ENCODE assay signal across 9 mouse cellular contexts in the genomic region with DNA sequence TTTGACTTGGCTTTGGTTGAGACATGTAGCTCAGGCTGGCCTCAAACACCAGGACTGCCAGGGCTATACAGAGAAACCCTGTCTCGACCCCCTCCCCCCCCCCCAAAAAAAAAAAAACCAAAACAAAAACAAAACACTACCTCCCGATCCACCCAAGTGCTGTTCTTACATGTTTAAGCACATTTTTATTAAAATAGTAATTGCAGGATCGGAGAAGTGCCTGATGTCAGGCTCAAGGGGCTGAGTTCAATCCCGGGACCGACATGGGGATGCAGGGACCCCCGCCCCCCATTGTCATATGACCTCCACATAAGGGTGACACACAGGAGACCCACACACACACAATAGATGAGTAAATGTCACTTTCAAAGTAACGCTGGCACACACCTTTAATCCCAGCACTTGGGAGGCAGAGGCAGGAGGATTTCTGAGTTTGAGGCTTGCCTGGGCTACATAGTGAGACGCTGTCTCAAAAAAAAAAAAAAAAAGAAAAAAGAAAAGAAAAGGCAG. TPM values are rescaled to one million over a fixed set of nuclear protein-coding genes. Genes with fewer than 3 reads are reported as not detected.
DNase-seq lines count a peak whose midpoint lies in the region; ATAC-seq and TF ChIP-seq lines count a peak whose summit lies in the region.
"Had no signal": no experiment of that assay in that cellular context is flagged by ENCODE, and none has a peak within 500 bp of the region (broad histone marks: within the 10 kb centered on the region; RNA-seq: fewer than 3 reads in every experiment).

No protein-coding gene starts in this region.

- H3K9ac ChIP-seq in kidney, embryonic 14.5 days (ENCODE audit: low read depth, low read length) = no peak overlapping the region
- no peak overlapping the region for H3K9ac ChIP-seq in hindbrain, postnatal 0 days (replicated peaks; ENCODE audit: low read length)
- no peak overlapping the region for H3K9ac ChIP-seq in midbrain, postnatal 0 days (replicated peaks; ENCODE audit: low read length, poor library complexity, severe bottlenecking)

- peaks cover 8% of the 10 kb centered on the region; the same call in 1 of the 2 replicates for H3K4me1 ChIP-seq in kidney, embryonic 14.5 days (ENCODE audit: control insufficient read depth, insufficient read depth, low read length)
- H3K4me1 ChIP-seq in cortical plate, adult 2 months (ENCODE audit: control insufficient read depth, insufficient read depth, low read length) = no peaks in the 10 kb centered on the region
- peaks cover 13% of the 10 kb centered on the region; the same call in 1 of the 2 replicates for H3K4me1 ChIP-seq in hindbrain, postnatal 0 days (ENCODE audit: insufficient read depth, low read length)
- H3K4me1 ChIP-seq in midbrain, postnatal 0 days (ENCODE audit: insufficient read depth, low read length) = peaks cover 15% of the 10 kb centered on the region

- peak overlapping the region; percentile 66 for H3K4me3 ChIP-seq in kidney, embryonic 14.5 days (ENCODE audit: low read length)
- H3K4me3 ChIP-seq in cortical plate, adult 2 months (ENCODE audit: insufficient read depth, low read length) = peak overlapping the region; percentile 59
- H3K4me3 ChIP-seq in hindbrain, postnatal 0 days (ENCODE audit: low read length) = peak overlapping the region; percentile 78
- H3K4me3 ChIP-seq in midbrain, postnatal 0 days (ENCODE audit: low read depth, low read length) = peak overlapping the region; percentile 63; the same call in 1 of the 2 replicates

- TF ChIP-seq POLR2A in cortical plate, adult 2 months (IDR thresholded peaks at IDR 0.05; ENCODE audit: extremely low read depth, insufficient read depth, low read length) = no peak

- peak overlapping the region; percentile 59 for H3K4me2 ChIP-seq in kidney, embryonic 14.5 days (replicated peaks; ENCODE audit: low read depth, low read length)
- H3K4me2 ChIP-seq in hindbrain, postnatal 0 days (ENCODE audit: low read depth, low read length) = peak overlapping the region; percentile 80
- H3K4me2 ChIP-seq in midbrain, postnatal 0 days (ENCODE audit: low read depth, low read length, poor library complexity, severe bottlenecking) = peak overlapping the region; percentile 73; the same call in 1 of the 2 replicates

- no peak for TF ChIP-seq CTCF in cortical plate, adult 2 months (IDR thresholded peaks at IDR 0.05; ENCODE audit: extremely low read depth, insufficient read depth, low read length)
- TF ChIP-seq CTCF in hindbrain, postnatal 0 days (IDR thresholded peaks at IDR 0.05; ENCODE audit: low read depth) = no peak
- no peak for TF ChIP-seq CTCF in midbrain, postnatal 0 days (IDR thresholded peaks at IDR 0.05)

- H3K9me3 ChIP-seq in kidney, embryonic 14.5 days (ENCODE audit: control insufficient read depth, low read length) = no peaks in the 10 kb centered on the region
- H3K9me3 ChIP-seq in hindbrain, postnatal 0 days (ENCODE audit: low read length) = no peaks in the 10 kb centered on the region
- H3K9me3 ChIP-seq in midbrain, postnatal 0 days (ENCODE audit: low read length) = no peaks in the 10 kb centered on the region

- H3K36me3 ChIP-seq in kidney, embryonic 14.5 days (ENCODE audit: control insufficient read depth, insufficient read depth, low read length) = peaks cover 22% of the 10 kb centered on the region
- peaks cover 17% of the 10 kb centered on the region for H3K36me3 ChIP-seq in hindbrain, postnatal 0 days (ENCODE audit: insufficient read depth, low read length)
- peaks cover 20% of the 10 kb centered on the region for H3K36me3 ChIP-seq in midbrain, postnatal 0 days (ENCODE audit: insufficient read depth, low read length)

- 80% methylated on average over 8 of the region's 8 CpGs for WGBS in kidney, embryonic 14.5 days
- WGBS in hindbrain, postnatal 0 days = 80% methylated on average over 8 of the region's 8 CpGs
- WGBS in midbrain, postnatal 0 days = 77% methylated on average over 8 of the region's 8 CpGs

- no peaks in the 10 kb centered on the region; the same call in 1 of the 2 replicates for H3K27me3 ChIP-seq in kidney, embryonic 14.5 days (ENCODE audit: control insufficient read depth, insufficient read depth, low read length)
- no peaks in the 10 kb centered on the region for H3K27me3 ChIP-seq in hindbrain, postnatal 0 days (ENCODE audit: insufficient read depth, low read length)
- H3K27me3 ChIP-seq in midbrain, postnatal 0 days (ENCODE audit: insufficient read depth, low read length) = 0 out of 2 replicates have a peak, but pooled peaks cover 3% of the 10 kb centered on the region

- no peak for DNase-seq in kidney, adult 18-20 months
- DNase-seq in hindbrain, postnatal 0 days (ENCODE audit: low spot score) = no peak
- no peak for DNase-seq in midbrain, postnatal 0 days (ENCODE audit: low spot score)
- DNase-seq in gastrocnemius, postnatal 14 days = no peak
- no peak for DNase-seq in gastrocnemius, postnatal 36 days

- intact Hi-C loops in gastrocnemius, postnatal 14 days (cut with DNase I; ENCODE audit: low total_unique reads) = no loop called here
- intact Hi-C loops in gastrocnemius, postnatal 36 days (cut with DNase I) = loop anchor here (10.0 kb wide), 1 partner anchor 511 kb away; a partner anchor contains a TSS

- peak overlapping the region; percentile 94; the same call in 1 of the 2 replicates for H3K27ac ChIP-seq in kidney, embryonic 14.5 days (ENCODE audit: low read depth, low read length)
- no peak overlapping the region for H3K27ac ChIP-seq in cortical plate, adult 2 months (ENCODE audit: insufficient read depth, low read length)
- peak overlapping the region; percentile 98; the same call in 1 of the 2 replicates for H3K27ac ChIP-seq in hindbrain, postnatal 0 days
- no peak overlapping the region; the same call in 1 of the 2 replicates for H3K27ac ChIP-seq in midbrain, postnatal 0 days (ENCODE audit: low read depth, low read length)

- ATAC-seq in kidney, embryonic 14.5 days (ENCODE audit: low FRiP score, low TSS enrichment) = no peak
- no peak for ATAC-seq in hindbrain, postnatal 0 days
- ATAC-seq in midbrain, postnatal 0 days (ENCODE audit: low FRiP score) = no peak
- no peak for ATAC-seq in erythroid progenitor cell, adult 5-6 weeks (replicated peaks; ENCODE audit: low FRiP score, poor library complexity, severe bottlenecking)

RNA-seq across cellular contexts. Expression of a gene that starts 0.8 kb away (rescaled TPM):
- 37.8 and 48.0 TPM in 2 replicates for polyA plus RNA-seq in kidney, embryonic 14.5 days (2014; fragmentation: Nextera tagmentation; extraction: Ambion mirVana)
- 137 and 148 TPM in 2 replicates for polyA plus RNA-seq in cortical plate, adult 2 months (2012; rRNA removed)
- total RNA-seq in hindbrain, postnatal 0 days (2014; rRNA removed) = 79.0 and 96.5 TPM in 2 replicates
- polyA plus RNA-seq in hindbrain, postnatal 0 days (2015; fragmentation: Nextera tagmentation; extraction: Ambion mirVana) = 85.9 and 90.0 TPM in 2 replicates
- 91.0 and 93.8 TPM in 2 replicates for total RNA-seq in midbrain, postnatal 0 days (2014; rRNA removed)
- polyA plus RNA-seq in midbrain, postnatal 0 days (2015; fragmentation: Nextera tagmentation; extraction: Ambion mirVana) = 103 and 114 TPM in 2 replicates
- 10 to 100 TPM; 12.9 to 13.2 TPM for total RNA-seq in gastrocnemius, postnatal 14 days (2021)
- total RNA-seq in gastrocnemius, postnatal 36 days (2021) = 10 to 100 TPM; 13.4 to 16.1 TPM
- 6.5 and 7.1 TPM in 2 replicates for total RNA-seq in erythroid progenitor cell, adult 5-6 weeks (2015; ENCODE audit: low replicate concordance)
- total RNA-seq in erythroid progenitor cell, adult 5-6 weeks (2017; ENCODE audit: low replicate concordance) = 3.0 and 5.4 TPM in 2 replicates

RNA-seq across cellular contexts. Expression of a gene that starts 6.3 kb away (rescaled TPM):
- 1.7 and 2.3 TPM in 2 replicates for polyA plus RNA-seq in kidney, embryonic 14.5 days (2014; fragmentation: Nextera tagmentation; extraction: Ambion mirVana)
- polyA plus RNA-seq in cortical plate, adult 2 months (2012; rRNA removed) = 3.3 and 4.0 TPM in 2 replicates
- 0.21 and 2.6 TPM in 2 replicates for total RNA-seq in hindbrain, postnatal 0 days (2014; rRNA removed)
- polyA plus RNA-seq in hindbrain, postnatal 0 days (2015; fragmentation: Nextera tagmentation; extraction: Ambion mirVana) = 0.46 and 0.87 TPM in 2 replicates
- total RNA-seq in midbrain, postnatal 0 days (2014; rRNA removed) = 0.44 and 1.3 TPM in 2 replicates
- 0.61 and 1.1 TPM in 2 replicates for polyA plus RNA-seq in midbrain, postnatal 0 days (2015; fragmentation: Nextera tagmentation; extraction: Ambion mirVana)
- total RNA-seq in gastrocnemius, postnatal 14 days (2021) = under 1 TPM in 1 of 2 experiments, not detected in 1; 0.14 TPM
- total RNA-seq in gastrocnemius, postnatal 36 days (2021) = under 1 TPM in 1 of 2 experiments, not detected in 1; 0.12 TPM
- total RNA-seq in erythroid progenitor cell, adult 5-6 weeks (2015; ENCODE audit: low replicate concordance) = not detected in 2 replicates
- total RNA-seq in erythroid progenitor cell, adult 5-6 weeks (2017; ENCODE audit: low replicate concordance) = not detected in 2 replicates

RNA-seq across cellular contexts. Expression of a gene that starts 6.5 kb away (rescaled TPM):
- 9.5 and 12.9 TPM in 2 replicates for polyA plus RNA-seq in kidney, embryonic 14.5 days (2014; fragmentation: Nextera tagmentation; extraction: Ambion mirVana)
- polyA plus RNA-seq in cortical plate, adult 2 months (2012; rRNA removed) = 7.4 and 8.6 TPM in 2 replicates
- 12.9 and 15.7 TPM in 2 replicates for total RNA-seq in hindbrain, postnatal 0 days (2014; rRNA removed)
- 4.3 TPM in 2 replicates for polyA plus RNA-seq in hindbrain, postnatal 0 days (2015; fragmentation: Nextera tagmentation; extraction: Ambion mirVana)
- 12.5 and 13.4 TPM in 2 replicates for total RNA-seq in midbrain, postnatal 0 days (2014; rRNA removed)
- polyA plus RNA-seq in midbrain, postnatal 0 days (2015; fragmentation: Nextera tagmentation; extraction: Ambion mirVana) = 7.4 and 8.0 TPM in 2 replicates
- total RNA-seq in gastrocnemius, postnatal 14 days (2021) = 1 to 10 TPM in 1 of 2 experiments, under 1 TPM in 1; 0.47 to 1.4 TPM
- 1 to 10 TPM; 4.1 to 5.0 TPM for total RNA-seq in gastrocnemius, postnatal 36 days (2021)
- total RNA-seq in erythroid progenitor cell, adult 5-6 weeks (2015; ENCODE audit: low replicate concordance) = not detected in 2 replicates
- not detected in 2 replicates for total RNA-seq in erythroid progenitor cell, adult 5-6 weeks (2017; ENCODE audit: low replicate concordance)
- total RNA-seq: granulocyte monocyte progenitor cell, adult 5-6 weeks had no signal

RNA-seq across cellular contexts. Expression of a gene that starts 46.0 kb away (rescaled TPM):
- polyA plus RNA-seq in kidney, embryonic 14.5 days (2014; fragmentation: Nextera tagmentation; extraction: Ambion mirVana) = 17.6 and 23.6 TPM in 2 replicates
- polyA plus RNA-seq in cortical plate, adult 2 months (2012; rRNA removed) = 16.7 and 18.2 TPM in 2 replicates
- 37.5 and 40.7 TPM in 2 replicates for total RNA-seq in hindbrain, postnatal 0 days (2014; rRNA removed)
- polyA plus RNA-seq in hindbrain, postnatal 0 days (2015; fragmentation: Nextera tagmentation; extraction: Ambion mirVana) = 17.4 and 19.1 TPM in 2 replicates
- total RNA-seq in midbrain, postnatal 0 days (2014; rRNA removed) = 32.3 and 36.9 TPM in 2 replicates
- 19.2 and 19.8 TPM in 2 replicates for polyA plus RNA-seq in midbrain, postnatal 0 days (2015; fragmentation: Nextera tagmentation; extraction: Ambion mirVana)
- 1 to 10 TPM; 5.4 to 5.8 TPM for total RNA-seq in gastrocnemius, postnatal 14 days (2021)
- 1 to 10 TPM; 3.3 to 3.4 TPM for total RNA-seq in gastrocnemius, postnatal 36 days (2021)
- total RNA-seq in erythroid progenitor cell, adult 5-6 weeks (2015; ENCODE audit: low replicate concordance) = 2.1 and 2.2 TPM in 2 replicates
- total RNA-seq in erythroid progenitor cell, adult 5-6 weeks (2017; ENCODE audit: low replicate concordance) = not detected in 2 replicates

RNA-seq across cellular contexts. Expression of a gene that starts 46.2 kb away (rescaled TPM):
- polyA plus RNA-seq in kidney, embryonic 14.5 days (2014; fragmentation: Nextera tagmentation; extraction: Ambion mirVana) = 447 and 572 TPM in 2 replicates
- 332 and 357 TPM in 2 replicates for polyA plus RNA-seq in cortical plate, adult 2 months (2012; rRNA removed)
- 279 and 501 TPM in 2 replicates for total RNA-seq in hindbrain, postnatal 0 days (2014; rRNA removed)
- polyA plus RNA-seq in hindbrain, postnatal 0 days (2015; fragmentation: Nextera tagmentation; extraction: Ambion mirVana) = 691 and 728 TPM in 2 replicates
- 335 and 480 TPM in 2 replicates for total RNA-seq in midbrain, postnatal 0 days (2014; rRNA removed)
- 630 and 676 TPM in 2 replicates for polyA plus RNA-seq in midbrain, postnatal 0 days (2015; fragmentation: Nextera tagmentation; extraction: Ambion mirVana)
- total RNA-seq in gastrocnemius, postnatal 14 days (2021) = 100 to 1,000 TPM; 433 to 458 TPM
- 100 to 1,000 TPM; 425 to 470 TPM for total RNA-seq in gastrocnemius, postnatal 36 days (2021)
- 46.5 and 90.1 TPM in 2 replicates for total RNA-seq in erythroid progenitor cell, adult 5-6 weeks (2015; ENCODE audit: low replicate concordance)
- 54.2 and 67.9 TPM in 2 replicates for total RNA-seq in erythroid progenitor cell, adult 5-6 weeks (2017; ENCODE audit: low replicate concordance)

Comparison
In these comparisons a context has a peak if more than half of its experiments do, and no peak if none do; other contexts are left out.
1. H3K27ac ChIP-seq: peak in kidney, embryonic 14.5 days (single experiment) and hindbrain, postnatal 0 days (single experiment); none in cortical plate, adult 2 months (single experiment) and midbrain, postnatal 0 days (single experiment).
2. Peak in every context shown above with its lines, with median percentiles within 50 percentile points of each other: H3K4me2 ChIP-seq and H3K4me3 ChIP-seq.